Mouse (Mus musculus): ENCODE results near the gene Slc22a29.
"Not testable (repeated sequence)": the region's sequence is repeated elsewhere in the genome, so short reads cannot be mapped to it uniquely, and the experiment has no call there.

DNA sequence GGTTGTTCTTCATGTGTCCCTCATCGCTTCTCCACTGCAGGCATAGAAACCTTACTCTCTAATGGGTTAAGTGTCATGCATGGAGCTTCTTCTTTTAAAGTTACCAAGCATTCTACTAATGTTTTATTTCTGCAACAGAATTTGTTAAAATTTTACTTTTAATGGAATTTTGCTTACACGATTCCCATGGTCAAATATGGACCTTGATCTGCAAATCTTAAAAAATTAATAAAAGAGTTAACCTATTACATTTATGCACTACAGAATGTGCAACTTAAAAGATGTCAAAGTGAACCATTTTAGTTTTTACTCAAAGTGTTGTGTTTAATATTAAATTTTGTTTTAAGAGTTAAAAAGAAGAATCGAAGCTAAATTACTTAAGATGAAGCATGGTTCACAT is 86.8 kb downstream of the Slc22a29 start, which contains the start of gene Slc22a28:
- TF ChIP-seq CTCF (conservative IDR thresholded peaks at IDR 0.05; ENCODE audit: low read length); POU5F1 (IDR thresholded peaks at IDR 0.05; ENCODE audit: borderline replicate concordance, low read length): not testable (repeated sequence)
